Mouse (Mus musculus): ENCODE data around the gene Trim63. TPM values are rescaled to one million over a fixed set of nuclear protein-coding genes. Genes with fewer than 3 reads are reported as not detected.
A peak's percentile ranks its signal among the peaks of the same experiment; 100 is the strongest.

Trim63 gene
- polyA plus RNA-seq, 1 experiment = 29.1 TPM

- TF ChIP-seq MYOD1 (IDR thresholded peaks at IDR 0.05; ENCODE audit: control insufficient read depth in 1 of 3, insufficient read length in 2 of 3, low read depth in 2 of 3) (no peak), MYOG (IDR thresholded peaks at IDR 0.05; ENCODE audit: control insufficient read depth in 1 of 3, insufficient read depth in 1 of 3, insufficient read length in 2 of 3, low read depth in 2 of 3) (no peak), CEBPB (IDR thresholded peaks at IDR 0.05; ENCODE audit: insufficient read depth, poor library complexity, severe bottlenecking) (no peak), REST (IDR thresholded peaks at IDR 0.05; ENCODE audit: insufficient read depth, insufficient read length) (no peak), TCF3 (IDR thresholded peaks at IDR 0.05; ENCODE audit: insufficient read length, low read depth) (no peak), E2F4 (IDR thresholded peaks at IDR 0.05; ENCODE audit: insufficient read depth) (no peak), TCF12 (IDR thresholded peaks at IDR 0.05; ENCODE audit: insufficient read depth, poor library complexity, severe bottlenecking) (no peak), POLR2AphosphoS2 (IDR thresholded peaks at IDR 0.05; ENCODE audit: insufficient read length, low read depth) (no peak), POLR2A (IDR thresholded peaks at IDR 0.05; ENCODE audit: insufficient read length, low read depth) (no peak), MAX (IDR thresholded peaks at IDR 0.05; ENCODE audit: low read depth) (no peak), USF1 (IDR thresholded peaks at IDR 0.05; ENCODE audit: low read depth) (no peak), SRF (IDR thresholded peaks at IDR 0.05; ENCODE audit: control insufficient read depth, insufficient read length, low read depth) (no peak)
- peaks cover 6% of the 10 kb centered on the region for H3K79me2 ChIP-seq (ENCODE audit: control insufficient read depth, insufficient read depth)
- H3K4me2 ChIP-seq (ENCODE audit: low read depth) = no peak overlapping the region
- H3K27me3 ChIP-seq (ENCODE audit: control insufficient read depth, insufficient read depth, insufficient read length) = no peaks in the 10 kb centered on the region
- no peaks in the 10 kb centered on the region for H3K36me3 ChIP-seq (ENCODE audit: control insufficient read depth, insufficient read depth)
- H3ac ChIP-seq (ENCODE audit: control insufficient read depth, insufficient read length) = no peak overlapping the region
- no peak overlapping the region for H3K4me3 ChIP-seq
These were observed 2.6 kb upstream of the Trim63 start for GRCm38 (mm10) chr4:134312341-134312740.

- Histone ChIP-seq H3K27me3 (ENCODE audit: control insufficient read depth, insufficient read depth, insufficient read length) (no peaks in the 10 kb centered on the region), H3K36me3 (ENCODE audit: control insufficient read depth, insufficient read depth) (no peaks in the 10 kb centered on the region), H3ac (ENCODE audit: control insufficient read depth, insufficient read length) (no peak overlapping the region), H3K4me2 (ENCODE audit: low read depth) (no peak overlapping the region), H3K79me2 (ENCODE audit: control insufficient read depth, insufficient read depth) (peaks cover 6% of the 10 kb centered on the region), H3K4me3 (no peak overlapping the region)
- no peak for TF ChIP-seq CEBPB (IDR thresholded peaks at IDR 0.05; ENCODE audit: insufficient read depth, poor library complexity, severe bottlenecking)
- TF ChIP-seq MYOD1 (IDR thresholded peaks at IDR 0.05; ENCODE audit: control insufficient read depth in 1 of 3, insufficient read length in 2 of 3, low read depth in 2 of 3) = no peak
- no peak for TF ChIP-seq TCF12 (IDR thresholded peaks at IDR 0.05; ENCODE audit: insufficient read depth, poor library complexity, severe bottlenecking)
- no peak for TF ChIP-seq MAX (IDR thresholded peaks at IDR 0.05; ENCODE audit: low read depth)
- TF ChIP-seq REST (IDR thresholded peaks at IDR 0.05; ENCODE audit: insufficient read depth, insufficient read length) = no peak
- TF ChIP-seq E2F4 (IDR thresholded peaks at IDR 0.05; ENCODE audit: insufficient read depth) = no peak
- TF ChIP-seq MYOG (IDR thresholded peaks at IDR 0.05; ENCODE audit: control insufficient read depth in 1 of 3, insufficient read depth in 1 of 3, insufficient read length in 2 of 3, low read depth in 2 of 3) = no peak
- no peak for TF ChIP-seq USF1 (IDR thresholded peaks at IDR 0.05; ENCODE audit: low read depth)
- TF ChIP-seq POLR2A (IDR thresholded peaks at IDR 0.05; ENCODE audit: insufficient read length, low read depth) = no peak
- TF ChIP-seq TCF3 (IDR thresholded peaks at IDR 0.05; ENCODE audit: insufficient read length, low read depth) = no peak
These were observed 2.0 kb upstream of the Trim63 start for GRCm38 (mm10) chr4:134312901-134313300.

- H3K4me3 ChIP-seq = peak overlapping the region; percentile 37
- TF ChIP-seq POLR2A (IDR thresholded peaks at IDR 0.05; ENCODE audit: insufficient read length, low read depth) (no peak), POLR2AphosphoS2 (IDR thresholded peaks at IDR 0.05; ENCODE audit: insufficient read length, low read depth) (no peak), MAX (IDR thresholded peaks at IDR 0.05; ENCODE audit: low read depth) (no peak), E2F4 (IDR thresholded peaks at IDR 0.05; ENCODE audit: insufficient read depth) (no peak), CEBPB (IDR thresholded peaks at IDR 0.05; ENCODE audit: insufficient read depth, poor library complexity, severe bottlenecking) (no peak), TCF12 (IDR thresholded peaks at IDR 0.05; ENCODE audit: insufficient read depth, poor library complexity, severe bottlenecking) (no peak), MYOD1 (IDR thresholded peaks at IDR 0.05; ENCODE audit: control insufficient read depth in 1 of 3, insufficient read length in 2 of 3, low read depth in 2 of 3) (no peak), TCF3 (IDR thresholded peaks at IDR 0.05; ENCODE audit: insufficient read length, low read depth) (no peak), MYOG (IDR thresholded peaks at IDR 0.05; ENCODE audit: control insufficient read depth in 1 of 3, insufficient read depth in 1 of 3, insufficient read length in 2 of 3, low read depth in 2 of 3) (no peak), SRF (IDR thresholded peaks at IDR 0.05; ENCODE audit: control insufficient read depth, insufficient read length, low read depth) (no peak), USF1 (IDR thresholded peaks at IDR 0.05; ENCODE audit: low read depth) (no peak)
- H3K27me3 ChIP-seq (ENCODE audit: control insufficient read depth, insufficient read depth, insufficient read length) = no peaks in the 10 kb centered on the region
- H3ac ChIP-seq (ENCODE audit: control insufficient read depth, insufficient read length) = no peak overlapping the region
- peaks cover 6% of the 10 kb centered on the region for H3K79me2 ChIP-seq (ENCODE audit: control insufficient read depth, insufficient read depth)
- no peaks in the 10 kb centered on the region for H3K36me3 ChIP-seq (ENCODE audit: control insufficient read depth, insufficient read depth)
- no peak overlapping the region for H3K4me2 ChIP-seq (ENCODE audit: low read depth)
These were observed 752 bp upstream of the Trim63 start for GRCm38 (mm10) chr4:134314081-134314655.

- H3K79me2 ChIP-seq (ENCODE audit: control insufficient read depth, insufficient read depth) = peaks cover 6% of the 10 kb centered on the region
- H3K36me3 ChIP-seq (ENCODE audit: control insufficient read depth, insufficient read depth) = no peaks in the 10 kb centered on the region
- H3K27me3 ChIP-seq (ENCODE audit: control insufficient read depth, insufficient read depth, insufficient read length) = no peaks in the 10 kb centered on the region
- no peak overlapping the region for H3ac ChIP-seq (ENCODE audit: control insufficient read depth, insufficient read length)
- H3K4me3 ChIP-seq = peak overlapping the region; percentile 37
- H3K4me2 ChIP-seq (ENCODE audit: low read depth) = peak overlapping the region; percentile 62
- no peak for TF ChIP-seq MYOG (IDR thresholded peaks at IDR 0.05; ENCODE audit: control insufficient read depth in 1 of 3, insufficient read depth in 1 of 3, insufficient read length in 2 of 3, low read depth in 2 of 3)
- TF ChIP-seq USF1 (IDR thresholded peaks at IDR 0.05; ENCODE audit: low read depth) = no peak
- TF ChIP-seq MYOD1 (IDR thresholded peaks at IDR 0.05; ENCODE audit: control insufficient read depth in 1 of 3, insufficient read length in 2 of 3, low read depth in 2 of 3) = no peak
- no peak for TF ChIP-seq SRF (IDR thresholded peaks at IDR 0.05; ENCODE audit: control insufficient read depth, insufficient read length, low read depth)
- TF ChIP-seq POLR2A (IDR thresholded peaks at IDR 0.05; ENCODE audit: insufficient read length, low read depth) = no peak
- no peak for TF ChIP-seq MAX (IDR thresholded peaks at IDR 0.05; ENCODE audit: low read depth)
- TF ChIP-seq CEBPB (IDR thresholded peaks at IDR 0.05; ENCODE audit: insufficient read depth, poor library complexity, severe bottlenecking) = no peak
- TF ChIP-seq POLR2AphosphoS2 (IDR thresholded peaks at IDR 0.05; ENCODE audit: insufficient read length, low read depth) = no peak
- no peak for TF ChIP-seq TCF3 (IDR thresholded peaks at IDR 0.05; ENCODE audit: insufficient read length, low read depth)
- no peak for TF ChIP-seq TCF12 (IDR thresholded peaks at IDR 0.05; ENCODE audit: insufficient read depth, poor library complexity, severe bottlenecking)
- no peak for TF ChIP-seq E2F4 (IDR thresholded peaks at IDR 0.05; ENCODE audit: insufficient read depth)
- TF ChIP-seq REST (IDR thresholded peaks at IDR 0.05; ENCODE audit: insufficient read depth, insufficient read length) = no peak
These were observed 550 bp downstream of the Trim63 start for GRCm38 (mm10) chr4:134315470-134315869.
